Mouse (Mus musculus): ENCODE results near the gene Trim54.
A peak's percentile ranks its signal among the peaks of the same experiment; 100 is the strongest.

Trim54 gene

GRCm38 (mm10) chr5:31181183-31181770 is 64.8 kb downstream of the Trim54 start:
- peak overlapping the region; percentile 100 for H3K4me3 ChIP-seq (replicated peaks; ENCODE audit: low read length)
- H3K9me3 ChIP-seq (ENCODE audit: low read length), result no peaks in the 10 kb centered on the region
- TF ChIP-seq CTCF (conservative IDR thresholded peaks at IDR 0.05; ENCODE audit: low read length) (no peak), POU5F1 (IDR thresholded peaks at IDR 0.05; ENCODE audit: borderline replicate concordance, low read length) (no peak), NANOG (IDR thresholded peaks at IDR 0.05; ENCODE audit: borderline replicate concordance, low read length) (no peak)
- H3K27me3 ChIP-seq (ENCODE audit: insufficient read depth, low read length), result no peaks in the 10 kb centered on the region
- peaks cover 51% of the 10 kb centered on the region for H3K4me1 ChIP-seq (replicated peaks; ENCODE audit: low read depth, low read length)
- peaks cover 17% of the 10 kb centered on the region for H3K36me3 ChIP-seq (ENCODE audit: insufficient read depth, low read length)

GRCm38 (mm10) chr5:31183678-31184077 is 67.2 kb downstream of the Trim54 start:
- Histone ChIP-seq H3K4me3 (replicated peaks; ENCODE audit: low read length) (no peak overlapping the region), H3K4me1 (replicated peaks; ENCODE audit: low read depth, low read length) (peaks cover 31% of the 10 kb centered on the region), H3K36me3 (ENCODE audit: insufficient read depth, low read length) (peaks cover 23% of the 10 kb centered on the region), H3K9me3 (ENCODE audit: low read length) (no peaks in the 10 kb centered on the region), H3K27me3 (ENCODE audit: insufficient read depth, low read length) (no peaks in the 10 kb centered on the region)
- TF ChIP-seq NANOG (IDR thresholded peaks at IDR 0.05; ENCODE audit: borderline replicate concordance, low read length) (no peak), CTCF (conservative IDR thresholded peaks at IDR 0.05; ENCODE audit: low read length) (no peak)

Measured in E14TG2a.4 (cell line).